Mouse (Mus musculus) left cerebral cortex, postnatal 10 days (tissue): ENCODE data around the gene Poc1b. TPM values are rescaled to one million over a fixed set of nuclear protein-coding genes. Genes with fewer than 3 reads are reported as not detected.

Experiments used
- DNase-seq, 2 experiments: peaks; one replicate each; pipeline ENCODE4 v3.0.0; 2021 to 2022; ENCODE audit warnings: low spot score in 2 of 2, mixed read lengths in 1 of 2; ENCODE audit errors: extremely low spot score in 1 of 2
- intact Hi-C: fragments of 180-260 bp; cut with DNase I; formaldehyde crosslinking; loops from one replicate; pipeline ENCODE4 v1.15.1; 2025
- total RNA-seq, 2 experiments: library from RNA; stranded (reverse); gene quantifications; 2 replicates each; pipeline ENCODE4 v1.2.3; 2021

Gene Poc1b
- total RNA-seq, 2 experiments from 2014 or later = 6.6 to 8.2 TPM

- intact Hi-C loops = no loop called here
- DNase-seq = no peak
These were observed 70.1 kb downstream of the Poc1b start for GRCm38 (mm10) chr10:99176911-99177310.

GRCm38 (mm10) chr10:99178118-99178517, 71.3 kb downstream of the Poc1b start:
- intact Hi-C loops = no loop called here
- DNase-seq = no peak

- intact Hi-C loops = no loop called here
- no peak for DNase-seq
These were observed 72.3 kb downstream of the Poc1b start for GRCm38 (mm10) chr10:99179122-99179521.

GRCm38 (mm10) chr10:99179566-99179965, 72.7 kb downstream of the Poc1b start:
- no peak for DNase-seq
- intact Hi-C loops = no loop called here

- intact Hi-C loops = no loop called here
- DNase-seq = no peak
These were observed 74.7 kb downstream of the Poc1b start for GRCm38 (mm10) chr10:99181497-99181896.

- intact Hi-C loops = no loop called here
- DNase-seq = no peak
These were observed 75.3 kb downstream of the Poc1b start for GRCm38 (mm10) chr10:99182107-99182506.

- DNase-seq = no peak
- intact Hi-C loops = no loop called here
These were observed 81.3 kb downstream of the Poc1b start for GRCm38 (mm10) chr10:99188175-99188574.

- no peak for DNase-seq
- intact Hi-C loops = no loop called here
These were observed 82.1 kb downstream of the Poc1b start for GRCm38 (mm10) chr10:99188656-99189603.

- DNase-seq = peak in 1 of 2 experiments; percentile 50
- intact Hi-C loops = no loop called here
These were observed 84.0 kb downstream of the Poc1b start for GRCm38 (mm10) chr10:99190798-99191197.

- intact Hi-C loops = no loop called here
- no peak for DNase-seq
These were observed 87.7 kb downstream of the Poc1b start for GRCm38 (mm10) chr10:99194451-99195055.

- no peak for DNase-seq
- intact Hi-C loops = no loop called here
These were observed 89.7 kb downstream of the Poc1b start for GRCm38 (mm10) chr10:99196556-99196955.

GRCm38 (mm10) chr10:99197125-99197524, 90.3 kb downstream of the Poc1b start:
- DNase-seq = no peak
- intact Hi-C loops = no loop called here

- intact Hi-C loops = no loop called here
These were observed 90.9 kb downstream of the Poc1b start for GRCm38 (mm10) chr10:99197607-99198305.

GRCm38 (mm10) chr10:99198946-99199345, 92.1 kb downstream of the Poc1b start:
- no peak for DNase-seq

More at GRCm38 (mm10) chr10:99197607-99198305, 90.9 kb downstream of the Poc1b start:
- DNase-seq = no peak

GRCm38 (mm10) chr10:99200944-99201343, 94.1 kb downstream of the Poc1b start:
- DNase-seq = no peak
- intact Hi-C loops = loop anchor here (5.0 kb wide), 1 partner anchor 61 kb away; the partner anchor contains the start of gene Dusp6

More at GRCm38 (mm10) chr10:99198946-99199345, 92.1 kb downstream of the Poc1b start:
- intact Hi-C loops = no loop called here

- no peak for DNase-seq
- intact Hi-C loops = loop anchor here (5.0 kb wide), 1 partner anchor 61 kb away; the partner anchor contains the start of gene Dusp6
These were observed 95.0 kb downstream of the Poc1b start for GRCm38 (mm10) chr10:99201786-99202185.

- intact Hi-C loops = loop anchor here (5.0 kb wide), 1 partner anchor 60 kb away; the partner anchor contains the start of gene Dusp6
- DNase-seq = no peak
These were observed 95.5 kb downstream of the Poc1b start for GRCm38 (mm10) chr10:99202363-99202762.

- no peak for DNase-seq
- intact Hi-C loops = loop anchor here (5.0 kb wide), 1 partner anchor 59 kb away; the partner anchor contains the start of gene Dusp6
These were observed 96.3 kb downstream of the Poc1b start for GRCm38 (mm10) chr10:99203163-99203562.
